Mouse (Mus musculus): ENCODE data around the gene Gm10310.
"Not testable (repeated sequence)": the region's sequence is repeated elsewhere in the genome, so short reads cannot be mapped to it uniquely, and the experiment has no call there.

The Gm10310 gene

DNA sequence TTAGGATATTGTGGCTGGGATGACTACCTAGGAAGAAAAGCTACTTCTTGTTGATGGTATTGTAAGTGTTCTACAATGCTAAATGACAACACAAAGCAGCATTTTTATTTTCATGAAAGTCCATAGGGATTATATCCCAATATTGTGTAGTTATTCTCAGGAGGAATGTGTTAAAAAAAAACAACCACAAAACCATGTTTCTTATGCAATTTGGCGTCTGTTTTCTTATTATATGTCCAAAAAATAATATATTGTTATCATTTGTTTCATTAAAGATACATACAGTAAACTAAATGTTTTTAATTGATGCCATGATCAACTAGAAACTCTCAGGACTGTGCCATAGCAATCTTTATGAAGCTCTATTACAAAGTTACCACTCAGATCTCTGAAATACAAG lies at the start of gene Gm10310:
Gene Gm10310 (minus strand): TSS at position 101 of the 400 bp plus-strand sequence.
- not testable (repeated sequence) for DNase-seq (ENCODE audit: low spot score in 2 of 2)

DNA sequence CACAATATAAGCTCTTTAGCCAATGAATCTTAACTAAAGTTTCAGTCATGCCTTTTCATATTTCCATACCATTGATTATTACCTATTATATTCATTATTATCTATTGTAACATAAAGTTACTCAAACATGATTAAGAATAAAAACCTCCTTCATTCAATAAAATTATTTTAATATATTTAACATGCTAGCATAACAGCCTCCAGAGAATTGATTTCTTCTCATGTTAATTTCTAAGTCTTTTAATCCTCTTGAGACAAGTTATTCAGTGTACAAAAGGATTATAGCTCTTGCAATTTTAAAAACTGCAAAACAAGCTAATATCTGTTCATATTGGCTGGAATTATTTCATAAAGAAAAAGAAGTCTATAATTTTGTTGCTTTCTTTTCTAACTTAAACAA lies 45.2 kb upstream of the Gm10310 start, which contains the start of gene Olfr821:
Gene Olfr821 (plus strand): TSS at position 301 of the 400 bp plus-strand sequence.
- no peak for DNase-seq (ENCODE audit: low spot score in 2 of 2)

- DNase-seq (ENCODE audit: low spot score in 2 of 2), result no peak
Measured at GRCm38 (mm10) chr10:130012321-130012720, 27.5 kb upstream of the Gm10310 start, which contains the start of gene Olfr820. TSS of gene Olfr820 (plus strand) at chr10:130012621.

DNA sequence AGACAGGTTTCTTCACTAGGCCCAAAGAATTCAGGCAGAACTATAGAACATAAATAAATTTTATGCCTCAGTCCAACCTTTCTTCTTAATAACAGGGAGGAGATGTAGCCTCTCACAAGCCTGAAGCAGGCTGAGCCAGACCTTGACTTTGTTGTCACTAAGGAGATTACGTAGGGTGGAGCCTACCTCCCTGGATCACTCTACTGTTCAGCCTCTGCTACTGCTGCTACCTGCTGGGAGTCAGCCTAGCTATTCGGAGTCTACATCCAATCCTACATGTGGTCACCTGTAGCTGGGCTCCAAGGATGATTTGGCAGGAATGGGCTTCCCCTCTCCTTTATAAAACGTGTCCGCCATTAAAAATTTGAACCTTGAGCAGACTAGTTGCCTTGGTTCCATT lies 20.5 kb upstream of the Gm10310 start:
- not testable (repeated sequence) for DNase-seq (ENCODE audit: low spot score in 2 of 2)

DNA sequence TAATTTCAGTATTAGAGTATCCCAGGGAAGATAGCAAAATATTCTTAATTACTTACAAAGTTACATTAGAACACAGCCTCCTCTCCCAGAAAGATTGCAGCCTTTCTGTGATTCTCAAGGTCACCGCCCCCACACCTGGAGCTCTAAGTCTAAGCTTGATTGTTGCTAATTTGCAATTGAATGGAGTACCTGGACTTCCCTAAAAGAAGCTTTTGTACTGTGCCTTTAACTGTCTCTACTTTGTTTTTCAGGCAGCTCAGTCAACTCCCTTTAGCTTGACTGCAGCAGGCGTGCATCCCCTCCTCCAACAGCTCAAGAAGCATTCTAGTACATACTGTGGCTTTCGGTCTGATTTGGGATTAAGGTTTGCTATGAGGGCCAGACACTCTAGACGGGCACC lies 19.2 kb upstream of the Gm10310 start:
- DNase-seq (ENCODE audit: low spot score in 2 of 2), result not testable (repeated sequence)

GRCm38 (mm10) chr10:129981867-129982266 lies 3.0 kb downstream of the Gm10310 start:
- DNase-seq (ENCODE audit: low spot score in 2 of 2), result not testable (repeated sequence)

DNA sequence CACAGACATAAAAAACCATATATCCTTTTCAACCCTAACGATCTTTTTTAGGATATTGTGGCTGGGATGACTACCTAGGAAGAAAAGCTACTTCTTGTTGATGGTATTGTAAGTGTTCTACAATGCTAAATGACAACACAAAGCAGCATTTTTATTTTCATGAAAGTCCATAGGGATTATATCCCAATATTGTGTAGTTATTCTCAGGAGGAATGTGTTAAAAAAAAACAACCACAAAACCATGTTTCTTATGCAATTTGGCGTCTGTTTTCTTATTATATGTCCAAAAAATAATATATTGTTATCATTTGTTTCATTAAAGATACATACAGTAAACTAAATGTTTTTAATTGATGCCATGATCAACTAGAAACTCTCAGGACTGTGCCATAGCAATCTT lies 8.8 kb downstream of the Gm10310 start, which contains the start of gene Olfr247:
Gene Olfr247 (minus strand): TSS at position 101 of the 400 bp plus-strand sequence.
- not testable (repeated sequence) for DNase-seq (ENCODE audit: low spot score in 2 of 2)

DNA sequence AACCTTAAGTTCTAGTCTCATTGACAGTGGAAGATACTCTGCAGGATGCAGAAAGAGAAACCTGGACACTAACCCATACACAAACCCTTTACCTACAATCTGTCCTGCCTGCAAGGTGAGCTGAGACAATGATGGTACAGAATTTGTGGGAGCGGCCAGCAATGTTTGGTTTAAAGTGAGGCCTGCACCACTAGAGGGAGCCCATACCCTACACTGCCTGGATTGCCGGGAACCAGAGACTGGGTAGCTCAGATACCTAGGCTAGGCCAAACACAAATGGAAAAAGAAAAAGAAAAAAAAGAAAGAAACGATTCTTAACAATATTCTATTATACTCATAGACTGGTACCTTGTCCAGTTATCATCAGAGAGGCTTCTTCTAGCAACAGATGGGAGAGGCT lies 11.9 kb downstream of the Gm10310 start:
- DNase-seq (ENCODE audit: low spot score in 2 of 2), result not testable (repeated sequence)

GRCm38 (mm10) chr10:129967166-129967565 lies 17.7 kb downstream of the Gm10310 start, which contains the start of gene Olfr819:
TSS of gene Olfr819 (minus strand) at chr10:129967266.
- not testable (repeated sequence) for DNase-seq (ENCODE audit: low spot score in 2 of 2)

GRCm38 (mm10) chr10:129966232-129966631 lies 18.6 kb downstream of the Gm10310 start:
- DNase-seq (ENCODE audit: low spot score in 2 of 2), result not testable (repeated sequence)

DNA sequence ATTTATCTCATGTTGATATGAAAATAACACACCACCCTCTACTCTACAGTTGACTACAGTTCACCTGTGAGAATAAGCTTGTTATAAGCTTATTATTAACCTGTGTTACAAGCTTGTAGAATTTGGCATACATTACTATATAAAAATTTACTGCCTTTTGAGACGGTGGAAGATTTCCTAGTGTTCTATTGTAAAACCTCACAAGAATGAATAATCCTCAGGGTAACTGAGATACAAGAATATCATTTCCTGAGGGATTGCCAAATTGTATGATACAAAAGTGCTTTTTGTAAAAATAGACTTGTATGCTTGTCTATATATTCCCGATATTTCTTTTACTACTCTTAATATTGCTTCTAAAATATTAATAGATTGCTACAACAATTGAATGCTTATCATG lies 35.9 kb downstream of the Gm10310 start, which contains the start of gene Olfr818:
Gene Olfr818 (minus strand): TSS at position 101 of the 400 bp plus-strand sequence.
- DNase-seq (ENCODE audit: low spot score in 2 of 2), result no peak
